Mouse (Mus musculus): ENCODE data around the gene Gsto1. TPM values are rescaled to one million over a fixed set of nuclear protein-coding genes. Genes with fewer than 3 reads are reported as not detected.
"Not testable (repeated sequence)": the region's sequence is repeated elsewhere in the genome, so short reads cannot be mapped to it uniquely, and the experiment has no call there.

The Gsto1 gene
- polyA plus RNA-seq, 1 experiment from 2014 or later, result 147 TPM

- WGBS, result 80% methylated on average over 7 of the region's 7 CpGs
- Histone ChIP-seq H3K27ac (ENCODE audit: low read length) (no peak overlapping the region), H3K9ac (replicated peaks; ENCODE audit: low read depth) (no peak overlapping the region), H3K4me3 (ENCODE audit: low read depth, low read length) (no peak overlapping the region), H3K27me3 (replicated peaks; ENCODE audit: insufficient read depth, low read length) (no peaks in the 10 kb centered on the region), H3K9me3 (ENCODE audit: low read length) (no peaks in the 10 kb centered on the region), H3K36me3 (ENCODE audit: insufficient read depth, low read length) (no peaks in the 10 kb centered on the region), H3K4me1 (ENCODE audit: insufficient read depth, low read depth, low read length) (no peaks in the 10 kb centered on the region; the same call in 1 of the 2 replicates), H3K4me2 (replicated peaks; ENCODE audit: low read depth, low read length) (no peak overlapping the region)
- DNase-seq (ENCODE audit: low spot score) (no peak), ATAC-seq (no peak)
- TF ChIP-seq CTCF (IDR thresholded peaks at IDR 0.05) (no peak), EP300 (IDR thresholded peaks at IDR 0.05) (no peak)
Observed at GRCm38 (mm10) chr19:47835776-47836175, 19.0 kb upstream of the Gsto1 start.

- ATAC-seq, result peak; percentile 92
- no peak overlapping the region for H3K9ac ChIP-seq (replicated peaks; ENCODE audit: low read depth)
Observed at GRCm38 (mm10) chr19:47836701-47837526, 17.9 kb upstream of the Gsto1 start.

GRCm38 (mm10) chr19:47837527-47837901, 17.3 kb upstream of the Gsto1 start:
- Histone ChIP-seq H3K9ac (replicated peaks; ENCODE audit: low read depth) (no peak overlapping the region), H3K4me3 (ENCODE audit: low read depth, low read length) (peak overlapping the region; percentile 34), H3K9me3 (ENCODE audit: low read length) (no peaks in the 10 kb centered on the region), H3K27me3 (replicated peaks; ENCODE audit: insufficient read depth, low read length) (no peaks in the 10 kb centered on the region), H3K36me3 (ENCODE audit: insufficient read depth, low read length) (no peaks in the 10 kb centered on the region), H3K4me2 (replicated peaks; ENCODE audit: low read depth, low read length) (peak overlapping the region; percentile 66), H3K27ac (ENCODE audit: low read length) (no peak overlapping the region), H3K4me1 (ENCODE audit: insufficient read depth, low read depth, low read length) (no peaks in the 10 kb centered on the region; the same call in 1 of the 2 replicates)
- no peak for TF ChIP-seq CTCF (IDR thresholded peaks at IDR 0.05)
- no peak for TF ChIP-seq EP300 (IDR thresholded peaks at IDR 0.05)
- 0% methylated on average over 6 of the region's 6 CpGs for WGBS
- no peak for ATAC-seq
- no peak for DNase-seq (ENCODE audit: low spot score)

More at GRCm38 (mm10) chr19:47836701-47837526, 17.9 kb upstream of the Gsto1 start:
- WGBS, result 5% methylated on average over 38 of the region's 49 CpGs
- no peaks in the 10 kb centered on the region for H3K36me3 ChIP-seq (ENCODE audit: insufficient read depth, low read length)
- no peak overlapping the region for H3K27ac ChIP-seq (ENCODE audit: low read length)
- H3K9me3 ChIP-seq (ENCODE audit: low read length), result no peaks in the 10 kb centered on the region
- H3K27me3 ChIP-seq (replicated peaks; ENCODE audit: insufficient read depth, low read length), result no peaks in the 10 kb centered on the region
- peak overlapping the region; percentile 34 for H3K4me3 ChIP-seq (ENCODE audit: low read depth, low read length)
- H3K4me2 ChIP-seq (replicated peaks; ENCODE audit: low read depth, low read length), result peak overlapping the region; percentile 66
- peak; percentile 46 for TF ChIP-seq CTCF (IDR thresholded peaks at IDR 0.05)
- TF ChIP-seq EP300 (IDR thresholded peaks at IDR 0.05), result no peak
- H3K4me1 ChIP-seq (ENCODE audit: insufficient read depth, low read depth, low read length), result no peaks in the 10 kb centered on the region; the same call in 1 of the 2 replicates
- DNase-seq (ENCODE audit: low spot score), result peak; percentile 73

- H3K4me1 ChIP-seq (ENCODE audit: insufficient read depth, low read depth, low read length); H3K9me3 ChIP-seq (ENCODE audit: low read length); H3K4me2 ChIP-seq (replicated peaks; ENCODE audit: low read depth, low read length); H3K4me3 ChIP-seq (ENCODE audit: low read depth, low read length); H3K36me3 ChIP-seq (ENCODE audit: insufficient read depth, low read length); ATAC-seq; H3K27ac ChIP-seq (ENCODE audit: low read length); DNase-seq (ENCODE audit: low spot score); H3K27me3 ChIP-seq (replicated peaks; ENCODE audit: insufficient read depth, low read length); H3K9ac ChIP-seq (replicated peaks; ENCODE audit: low read depth): not testable (repeated sequence)
- 76% methylated on average over 15 of the region's 15 CpGs for WGBS
Observed at GRCm38 (mm10) chr19:47841234-47841633, 13.5 kb upstream of the Gsto1 start.

GRCm38 (mm10) chr19:47849735-47850134, 5.0 kb upstream of the Gsto1 start:
- no peak overlapping the region for H3K9ac ChIP-seq (replicated peaks; ENCODE audit: low read depth)
- no peak for TF ChIP-seq EP300 (IDR thresholded peaks at IDR 0.05)
- TF ChIP-seq CTCF (IDR thresholded peaks at IDR 0.05), result no peak
- ATAC-seq (no peak), DNase-seq (ENCODE audit: low spot score) (no peak)
- no peaks in the 10 kb centered on the region for H3K9me3 ChIP-seq (ENCODE audit: low read length)
- H3K4me2 ChIP-seq (replicated peaks; ENCODE audit: low read depth, low read length), result no peak overlapping the region
- H3K4me3 ChIP-seq (ENCODE audit: low read depth, low read length), result no peak overlapping the region
- no peak overlapping the region for H3K27ac ChIP-seq (ENCODE audit: low read length)
- 84% methylated on average over 3 of the region's 3 CpGs for WGBS
- H3K36me3 ChIP-seq (ENCODE audit: insufficient read depth, low read length), result no peaks in the 10 kb centered on the region
- H3K4me1 ChIP-seq (ENCODE audit: insufficient read depth, low read depth, low read length), result peaks cover 6% of the 10 kb centered on the region; the same call in 1 of the 2 replicates
- H3K27me3 ChIP-seq (replicated peaks; ENCODE audit: insufficient read depth, low read length), result no peaks in the 10 kb centered on the region

GRCm38 (mm10) chr19:47852131-47852530, 2.6 kb upstream of the Gsto1 start:
- not testable (repeated sequence) for H3K9me3 ChIP-seq (ENCODE audit: low read length); DNase-seq (ENCODE audit: low spot score); ATAC-seq; H3K36me3 ChIP-seq (ENCODE audit: insufficient read depth, low read length); H3K9ac ChIP-seq (replicated peaks; ENCODE audit: low read depth); H3K4me3 ChIP-seq (ENCODE audit: low read depth, low read length); H3K27me3 ChIP-seq (replicated peaks; ENCODE audit: insufficient read depth, low read length); H3K27ac ChIP-seq (ENCODE audit: low read length); H3K4me2 ChIP-seq (replicated peaks; ENCODE audit: low read depth, low read length)
- H3K4me1 ChIP-seq (ENCODE audit: insufficient read depth, low read depth, low read length), result peaks cover 15% of the 10 kb centered on the region
- 76% methylated on average over 3 of the region's 3 CpGs for WGBS
